Mouse (Mus musculus) small intestine, adult 2 months (tissue): ENCODE data around the gene Opalin. TPM values are rescaled to one million over a fixed set of nuclear protein-coding genes. Genes with fewer than 3 reads are reported as not detected.

Experiments
- H3K27ac ChIP-seq: fragments of 200-500 bp; 2 replicates; pipeline ENCODE4 v1.5.1; 2012; ENCODE audit warnings: low read depth, low read length, control low read depth, inconsistent platforms; ENCODE audit not compliant: insufficient read depth
- H3K27me3 ChIP-seq: fragments of 200-500 bp; 2 replicates; pipeline ENCODE4 v1.6.1; 2012; ENCODE audit warnings: mild to moderate bottlenecking, moderate library complexity, low read length, inconsistent platforms; ENCODE audit not compliant: control insufficient read depth, insufficient read depth
- H3K36me3 ChIP-seq: fragments of 200-500 bp; 2 replicates; pipeline ENCODE4 v1.6.1; 2012; ENCODE audit warnings: mild to moderate bottlenecking, low read length, control low read depth, inconsistent platforms; ENCODE audit not compliant: control insufficient read depth, insufficient read depth
- H3K4me1 ChIP-seq: fragments of 200-500 bp; 2 replicates; pipeline ENCODE4 v1.6.1; 2012; ENCODE audit warnings: low read length, inconsistent platforms, mixed read lengths; ENCODE audit not compliant: control insufficient read depth, insufficient read depth, insufficient read length
- H3K4me3 ChIP-seq: fragments of 200-500 bp; 2 replicates; pipeline ENCODE4 v1.5.1; 2012; ENCODE audit warnings: low read depth, mild to moderate bottlenecking, control low read depth, inconsistent platforms, low read length, moderate library complexity
- CTCF ChIP-seq: fragments of 200-500 bp; IDR thresholded peaks from 2 replicates; pipeline ENCODE4 v1.5.1; 2012; ENCODE audit warnings: low read depth, mild to moderate bottlenecking, control low read depth, inconsistent platforms, low read length, moderate library complexity, mixed read lengths; ENCODE audit not compliant: insufficient replicate concordance, insufficient read length; ENCODE audit errors: extremely low read depth
- POLR2A ChIP-seq: fragments of 200-500 bp; IDR thresholded peaks from 2 replicates; pipeline ENCODE4 v1.6.1; 2012; ENCODE audit warnings: low read depth, mild to moderate bottlenecking, control low read depth, inconsistent platforms, low read length, moderate library complexity
- WGBS: fragments of 180-500 bp; shearing (Covaris S2); methylation state at CpG from one replicate; pipeline ENCODE4 v1.1.7; 2018; 5-methylcytosine and 5-hydroxymethylcytosine counted together
- polyA plus RNA-seq: library from polyadenylated mRNA; depleted of rRNA; stranded (reverse); fragments of >200 nt; gene quantifications from 2 replicates; pipeline ENCODE4 v1.2.3, GENCODE M21; 2012

The Opalin gene
- polyA plus RNA-seq, 1 experiment, result not detected

DNA sequence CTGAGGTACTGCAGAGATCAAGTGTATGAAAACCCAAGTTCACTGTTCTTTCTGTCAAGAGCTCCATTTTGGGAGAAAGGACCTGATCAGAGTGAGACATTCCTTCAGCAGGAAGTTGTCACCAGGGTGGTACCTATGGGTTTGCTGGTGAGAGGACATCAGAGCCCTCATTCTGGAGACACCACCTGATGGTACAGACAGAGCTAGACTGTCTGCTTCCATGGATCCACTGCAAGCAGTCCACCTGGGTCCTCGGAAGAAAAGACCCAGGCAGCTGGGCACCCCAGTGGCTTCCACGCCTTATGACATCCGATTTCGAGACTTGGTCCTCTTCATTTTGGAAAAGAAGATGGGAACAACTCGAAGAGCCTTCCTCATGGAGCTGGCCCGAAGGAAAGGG is 47.7 kb downstream of the Opalin start, which contains the start of gene Dntt:
Gene Dntt (plus strand): TSS at position 57 of the 400 bp plus-strand sequence.
- Histone ChIP-seq H3K36me3 (no peaks in the 10 kb centered on the region), H3K4me3 (no peak within 1 kb of the TSS), H3K4me1 (no peaks in the 10 kb centered on the region), H3K27me3 (no peaks in the 10 kb centered on the region; the same call in 1 of the 2 replicates), H3K27ac (no peak within 1 kb of the TSS)
- no peak for TF ChIP-seq CTCF
- no peak for TF ChIP-seq POLR2A
- 84% methylated on average over 6 of the region's 6 CpGs for WGBS

GRCm38 (mm10) chr19:41027601-41028000 is 49.3 kb downstream of the Opalin start:
- no peak overlapping the region for H3K27ac ChIP-seq
- 87% methylated on average over 9 of the region's 9 CpGs for WGBS
- no peaks in the 10 kb centered on the region for H3K36me3 ChIP-seq
- no peaks in the 10 kb centered on the region; the same call in 1 of the 2 replicates for H3K27me3 ChIP-seq
- TF ChIP-seq CTCF (no peak), POLR2A (no peak)
- no peak overlapping the region for H3K4me3 ChIP-seq
- no peaks in the 10 kb centered on the region for H3K4me1 ChIP-seq

GRCm38 (mm10) chr19:41027024-41027423 is 49.9 kb downstream of the Opalin start:
- Histone ChIP-seq H3K36me3 (no peaks in the 10 kb centered on the region), H3K27me3 (no peaks in the 10 kb centered on the region), H3K4me3 (no peak overlapping the region), H3K27ac (no peak overlapping the region), H3K4me1 (no peaks in the 10 kb centered on the region)
- no peak for TF ChIP-seq POLR2A
- TF ChIP-seq CTCF, result no peak
- WGBS, result 80% methylated on average over 5 of the region's 5 CpGs

DNA sequence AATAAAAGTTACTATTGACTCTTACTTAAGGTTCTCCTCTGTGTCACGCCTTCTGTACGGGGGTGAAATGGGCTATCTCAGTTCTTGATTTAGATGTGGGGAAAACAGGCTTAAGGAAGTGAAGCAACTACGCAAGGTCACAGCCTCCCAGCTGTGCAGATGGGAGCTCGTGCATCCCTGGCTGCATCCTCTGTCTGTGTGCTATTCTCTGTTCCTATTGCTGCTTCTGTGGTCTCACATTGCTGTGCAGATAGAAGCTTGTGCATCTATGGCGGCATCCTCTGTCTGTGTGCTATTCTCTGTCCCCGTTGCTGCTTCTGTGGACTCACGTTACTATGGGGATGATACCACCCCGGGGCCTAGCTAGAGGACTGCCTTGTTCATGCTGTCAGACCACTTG is 50.4 kb downstream of the Opalin start:
- TF ChIP-seq POLR2A (no peak), CTCF (no peak)
- Histone ChIP-seq H3K36me3 (no peaks in the 10 kb centered on the region), H3K27me3 (no peaks in the 10 kb centered on the region), H3K27ac (no peak overlapping the region), H3K4me3 (no peak overlapping the region), H3K4me1 (peaks cover 2% of the 10 kb centered on the region; the same call in 1 of the 2 replicates)
- WGBS, result 81% methylated on average over 8 of the region's 8 CpGs

GRCm38 (mm10) chr19:41022244-41022643 is 54.7 kb downstream of the Opalin start:
- H3K4me1 ChIP-seq, result peaks cover 8% of the 10 kb centered on the region; the same call in 1 of the 2 replicates
- no peak overlapping the region for H3K4me3 ChIP-seq

GRCm38 (mm10) chr19:41020537-41020936 is 56.4 kb downstream of the Opalin start:
- no peaks in the 10 kb centered on the region for H3K27me3 ChIP-seq
- no peak overlapping the region for H3K27ac ChIP-seq
- peaks cover 11% of the 10 kb centered on the region for H3K4me1 ChIP-seq
- WGBS, result 27% methylated on average over 3 of the region's 3 CpGs
- H3K4me3 ChIP-seq, result no peak overlapping the region
- no peaks in the 10 kb centered on the region for H3K36me3 ChIP-seq
- TF ChIP-seq POLR2A, result no peak
- TF ChIP-seq CTCF, result no peak

More at GRCm38 (mm10) chr19:41022244-41022643, 54.7 kb downstream of the Opalin start:
- no peaks in the 10 kb centered on the region for H3K36me3 ChIP-seq
- 18% methylated on average over 4 of the region's 4 CpGs for WGBS
- H3K27me3 ChIP-seq, result no peaks in the 10 kb centered on the region
- H3K27ac ChIP-seq, result no peak overlapping the region
- TF ChIP-seq POLR2A (no peak), CTCF (no peak)

DNA sequence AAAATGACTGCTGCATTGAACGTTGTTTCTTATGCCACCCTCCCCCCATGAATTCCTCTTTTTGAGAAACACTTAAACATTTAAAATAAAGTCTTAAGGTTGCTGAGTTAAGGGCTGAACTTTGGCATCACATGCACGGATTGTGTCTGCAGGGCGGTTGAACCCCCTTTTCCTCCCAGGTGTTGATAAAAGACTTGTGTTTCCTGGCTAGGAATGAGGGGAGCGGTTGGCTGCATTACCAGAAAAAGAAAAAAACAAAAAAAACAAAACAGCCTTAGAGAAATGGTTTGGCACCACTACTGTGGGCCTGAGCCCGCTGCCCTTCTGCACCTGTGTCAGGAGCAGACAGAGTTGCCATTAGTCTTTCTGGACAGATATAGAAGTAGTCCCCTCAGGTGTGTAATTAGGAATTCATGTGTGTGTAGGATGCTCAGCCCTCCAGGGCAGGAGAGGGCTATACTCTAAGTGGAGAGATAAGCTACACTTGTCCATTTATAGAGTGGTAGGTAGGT is 57.7 kb downstream of the Opalin start:
- H3K36me3 ChIP-seq, result no peaks in the 10 kb centered on the region
- H3K27ac ChIP-seq, result no peak overlapping the region
- H3K27me3 ChIP-seq, result no peaks in the 10 kb centered on the region
- 44% methylated on average over 5 of the region's 5 CpGs for WGBS
- TF ChIP-seq CTCF (no peak), POLR2A (no peak)
- peaks cover 11% of the 10 kb centered on the region for H3K4me1 ChIP-seq
- H3K4me3 ChIP-seq, result no peak overlapping the region
